Mouse (Mus musculus) heart, adult 2 months (tissue): ENCODE measurements around the gene Fam84b. TPM values are rescaled to one million over a fixed set of nuclear protein-coding genes. Genes with fewer than 3 reads are reported as not detected.
A peak's percentile ranks its signal among the peaks of the same experiment; 100 is the strongest.

Experiments used
- DNase-seq, 2 experiments: peaks; one replicate each; pipeline ENCODE4 v3.0.0; 2021
- H3K27ac ChIP-seq: fragments of 200-600 bp; 2 replicates; pipeline ENCODE4 v1.8.1; 2022
- H3K27me3 ChIP-seq: fragments of 200-500 bp; 2 replicates; pipeline ENCODE4 v1.6.1; 2012; ENCODE audit warnings: mild to moderate bottlenecking, low read length, inconsistent platforms, mixed read lengths; ENCODE audit not compliant: control insufficient read depth, insufficient read depth
- H3K36me3 ChIP-seq: fragments of 200-500 bp; 2 replicates; pipeline ENCODE4 v1.6.1; 2012; ENCODE audit warnings: low read length, inconsistent platforms; ENCODE audit not compliant: control insufficient read depth, insufficient read depth
- H3K4me1 ChIP-seq: fragments of 200-500 bp; 2 replicates; pipeline ENCODE4 v1.6.1; 2011; ENCODE audit warnings: low read length; ENCODE audit not compliant: control insufficient read depth, insufficient read depth
- H3K4me3 ChIP-seq: fragments of 200-600 bp; 2 replicates; pipeline ENCODE4 v1.8.1; 2022
- H3K79me2 ChIP-seq: fragments of 200-500 bp; replicated peaks from 2 replicates; pipeline ENCODE4 v1.6.1; 2012; ENCODE audit warnings: mild to moderate bottlenecking, inconsistent platforms, low read length, moderate library complexity, mixed read lengths; ENCODE audit not compliant: control insufficient read depth, insufficient read depth
- H3K9ac ChIP-seq: fragments of 200-500 bp; 2 replicates; pipeline ENCODE4 v1.6.1; 2012; ENCODE audit warnings: low read depth, mild to moderate bottlenecking, control low read depth, inconsistent platforms, low read length, mixed read lengths
- CTCF ChIP-seq: fragments of 200-600 bp; IDR thresholded peaks from 2 replicates; pipeline ENCODE4 v1.8.1; 2022; ENCODE audit warnings: antibody characterized with exemption, mild to moderate bottlenecking, moderate library complexity
- EP300 ChIP-seq: fragments of 200-500 bp; IDR thresholded peaks from 2 replicates; pipeline ENCODE4 v1.6.1; 2011; ENCODE audit warnings: low read depth, low read length, control low read depth; ENCODE audit not compliant: insufficient read depth
- POLR2A ChIP-seq: fragments of 200-500 bp; IDR thresholded peaks from 2 replicates; pipeline ENCODE4 v1.6.1; 2011; ENCODE audit warnings: mild to moderate bottlenecking, low read depth, low read length, control low read depth; ENCODE audit not compliant: insufficient read depth
- WGBS: fragments of 180-500 bp; shearing (Covaris S2); methylation state at CpG from one replicate; pipeline ENCODE4 v1.1.7; 2018; 5-methylcytosine and 5-hydroxymethylcytosine counted together
- intact Hi-C: fragments of 180-260 bp; cut with DNase I; formaldehyde crosslinking; loops from one replicate; pipeline ENCODE4 v1.15.1; 2025
- polyA plus RNA-seq: library from polyadenylated mRNA; depleted of rRNA; stranded (reverse); fragments of >200 nt; gene quantifications from 2 replicates; pipeline ENCODE4 v1.2.3, GENCODE M21; 2012
- total RNA-seq, 2 experiments: library from RNA; stranded (reverse); gene quantifications; 2 replicates each; pipeline ENCODE4 v1.2.3; 2021

The Fam84b gene
- total and polyA plus RNA-seq, 3 experiments = 3.9 to 6.6 (median 4.7) TPM

DNA sequence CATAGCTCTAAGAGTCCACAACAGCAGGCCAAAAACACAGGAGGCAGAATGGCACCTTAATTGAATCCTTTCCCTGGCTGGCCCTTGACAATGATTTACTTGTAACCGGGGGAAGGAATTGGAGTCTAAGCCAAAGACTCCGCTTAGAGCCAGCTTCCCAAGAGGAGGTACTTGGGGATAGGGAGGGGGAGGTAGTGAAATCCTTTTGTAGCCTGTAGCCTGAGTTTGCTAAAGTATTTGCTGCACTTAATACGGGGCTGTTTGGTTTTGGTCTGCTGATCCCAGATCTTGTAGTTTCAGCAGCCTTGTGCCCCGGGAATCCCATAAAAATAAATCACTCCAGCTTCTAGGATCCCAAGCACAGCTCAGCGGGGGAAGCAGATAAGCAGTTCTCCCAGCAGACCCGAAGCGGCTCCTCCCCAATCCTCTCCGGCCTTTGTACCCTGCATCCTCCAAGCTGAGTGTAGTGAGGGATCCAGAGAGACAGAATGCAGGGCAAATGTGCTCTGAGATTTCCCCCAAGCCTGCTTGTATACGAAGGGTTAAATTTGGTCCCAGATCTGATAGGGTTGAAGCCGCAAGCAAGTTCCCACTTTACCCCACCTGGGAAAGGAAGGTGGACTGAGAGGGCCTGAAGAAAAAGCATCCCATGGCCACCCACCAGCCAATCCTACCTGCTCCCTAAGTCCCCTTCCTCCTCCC, 31.3 kb downstream of the Fam84b start:
- H3K79me2 ChIP-seq = no peaks in the 10 kb centered on the region
- no peaks in the 10 kb centered on the region for H3K27me3 ChIP-seq
- 27% methylated on average over 10 of the region's 10 CpGs for WGBS
- intact Hi-C loops = loop anchor here (5.0 to 10.0 kb wide), 2 partner anchors 70 to 273 kb away; no protein-coding TSS in a partner anchor
- DNase-seq = peak; percentile 32 to 48
- TF ChIP-seq EP300 (no peak), POLR2A (no peak), CTCF (no peak)
- H3K27ac ChIP-seq = peak overlapping the region; percentile 93
- H3K9ac ChIP-seq = peak overlapping the region; percentile 92
- H3K4me1 ChIP-seq = peaks cover 1% of the 10 kb centered on the region; the same call in 1 of the 2 replicates
- H3K4me3 ChIP-seq = peak overlapping the region; percentile 80
- H3K36me3 ChIP-seq = peaks cover 6% of the 10 kb centered on the region; the same call in 1 of the 2 replicates

DNA sequence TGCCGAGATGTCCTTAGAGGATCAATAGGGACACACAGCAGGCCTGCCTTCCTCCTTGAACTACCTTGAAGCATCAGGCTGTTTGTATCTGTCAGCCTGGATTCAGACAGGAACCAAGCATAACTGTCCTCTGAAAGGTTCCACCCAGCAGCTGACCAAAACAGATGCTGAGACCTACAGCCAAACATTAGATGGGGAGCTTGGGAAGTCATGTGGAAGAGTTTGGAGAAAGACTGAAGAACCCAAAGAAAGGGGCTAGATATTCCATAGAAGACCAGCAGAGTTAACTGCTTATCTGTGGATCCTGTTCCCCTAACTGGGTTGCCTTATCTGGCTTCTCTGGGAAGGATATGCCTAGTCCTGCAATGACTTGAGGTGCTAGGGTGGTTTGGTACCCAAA, 35.1 kb downstream of the Fam84b start:
- Histone ChIP-seq H3K27me3 (no peaks in the 10 kb centered on the region), H3K4me1 (peaks cover 1% of the 10 kb centered on the region; the same call in 1 of the 2 replicates), H3K9ac (no peak overlapping the region), H3K79me2 (no peaks in the 10 kb centered on the region), H3K4me3 (no peak overlapping the region), H3K36me3 (peaks cover 6% of the 10 kb centered on the region; the same call in 1 of the 2 replicates), H3K27ac (no peak overlapping the region)
- DNase-seq = no peak
- intact Hi-C loops = no loop called here
- 92% methylated on average over 1 of the region's 1 CpGs for WGBS
- TF ChIP-seq POLR2A (no peak), CTCF (no peak), EP300 (no peak)

DNA sequence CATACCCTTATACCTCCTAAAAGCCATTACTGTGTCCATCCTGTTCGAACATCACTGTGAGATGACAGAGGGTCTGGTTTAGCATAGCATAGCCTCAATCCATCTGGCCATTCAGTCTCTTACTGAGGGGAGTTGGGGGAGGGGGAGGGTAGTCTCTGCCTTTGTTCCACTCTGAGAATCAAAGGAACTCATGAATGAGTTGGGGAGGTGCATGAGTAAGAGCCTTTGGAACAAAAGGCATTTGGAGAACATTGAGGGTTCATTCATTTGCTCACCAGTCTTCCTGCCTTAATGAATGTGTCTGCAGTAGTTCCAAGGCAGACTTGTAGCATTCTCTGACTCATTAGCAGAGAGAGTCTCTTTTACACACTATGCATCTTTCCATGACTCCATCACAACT, 37.1 kb downstream of the Fam84b start:
- peaks cover 4% of the 10 kb centered on the region; the same call in 1 of the 2 replicates for H3K36me3 ChIP-seq
- DNase-seq = no peak
- no peak overlapping the region for H3K27ac ChIP-seq
- no peak overlapping the region for H3K4me3 ChIP-seq
- peaks cover 1% of the 10 kb centered on the region; the same call in 1 of the 2 replicates for H3K4me1 ChIP-seq
- intact Hi-C loops = no loop called here
- H3K9ac ChIP-seq = no peak overlapping the region
- TF ChIP-seq EP300 (no peak), POLR2A (no peak), CTCF (no peak)
- WGBS = 83% methylated on average over 1 of the region's 1 CpGs
- H3K27me3 ChIP-seq = no peaks in the 10 kb centered on the region; the same call in 1 of the 2 replicates
- no peaks in the 10 kb centered on the region for H3K79me2 ChIP-seq

DNA sequence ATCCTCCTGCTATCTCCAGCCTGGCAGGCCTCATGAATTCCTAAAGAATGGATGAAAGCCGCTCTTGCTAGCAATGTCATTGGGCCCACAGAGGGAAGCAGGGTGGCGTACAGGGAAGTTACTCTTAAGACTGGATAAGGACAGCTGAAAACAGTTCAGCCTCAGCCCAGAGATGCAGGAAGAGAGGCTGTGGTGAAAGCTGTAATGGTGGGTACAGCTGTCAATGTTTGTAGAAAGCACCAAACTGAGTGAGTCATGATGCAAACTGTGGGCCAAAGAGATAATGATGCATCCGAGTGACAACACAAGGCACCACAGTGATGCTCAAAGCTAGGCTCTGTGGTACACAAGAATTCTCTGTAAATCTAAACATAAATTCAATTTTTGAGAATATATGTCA, 39.0 kb downstream of the Fam84b start:
- Histone ChIP-seq H3K4me1 (no peaks in the 10 kb centered on the region), H3K27me3 (no peaks in the 10 kb centered on the region; the same call in 1 of the 2 replicates), H3K79me2 (no peaks in the 10 kb centered on the region), H3K9ac (no peak overlapping the region), H3K36me3 (no peaks in the 10 kb centered on the region), H3K4me3 (no peak overlapping the region), H3K27ac (no peak overlapping the region)
- 74% methylated on average over 3 of the region's 3 CpGs for WGBS
- TF ChIP-seq POLR2A = no peak
- no peak for TF ChIP-seq EP300
- TF ChIP-seq CTCF = no peak
- DNase-seq = no peak
- intact Hi-C loops = no loop called here

DNA sequence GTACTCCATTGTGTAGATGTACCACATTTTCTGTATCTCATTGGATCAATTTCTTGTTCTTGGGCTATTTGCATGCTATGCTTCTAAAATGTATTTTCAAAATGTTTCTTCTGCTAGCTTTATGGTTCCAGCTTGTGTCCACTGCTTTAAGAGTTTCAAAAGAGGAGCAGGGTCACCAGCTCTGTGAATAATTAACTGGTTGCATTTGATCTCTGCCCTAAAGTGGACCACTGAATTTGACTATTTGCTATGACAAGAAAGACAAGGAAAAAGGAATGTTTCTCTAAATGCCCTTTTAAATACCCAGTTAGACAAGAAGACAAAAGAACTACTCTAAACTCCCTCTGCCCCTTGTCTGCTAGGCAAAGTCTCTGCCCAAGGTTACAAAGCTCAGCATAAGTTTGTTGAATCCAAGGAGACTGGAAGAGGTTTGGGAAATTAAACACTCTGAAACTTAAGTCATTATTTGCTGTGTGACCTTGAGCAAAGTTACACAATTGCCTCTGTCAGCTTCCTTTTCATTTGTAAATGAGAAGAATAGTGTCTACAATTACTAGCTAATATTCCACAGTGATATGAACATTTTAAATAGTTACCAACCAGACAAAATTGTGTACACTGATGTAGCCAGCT, 60.4 kb downstream of the Fam84b start:
- no peak for DNase-seq
- H3K79me2 ChIP-seq = no peaks in the 10 kb centered on the region
- TF ChIP-seq EP300 = no peak
- TF ChIP-seq CTCF = no peak
- TF ChIP-seq POLR2A = no peak
- no peak overlapping the region for H3K4me3 ChIP-seq
- no peak overlapping the region for H3K9ac ChIP-seq
- intact Hi-C loops = no loop called here
- H3K36me3 ChIP-seq = no peaks in the 10 kb centered on the region
- no peaks in the 10 kb centered on the region for H3K4me1 ChIP-seq
- H3K27me3 ChIP-seq = no peaks in the 10 kb centered on the region
- H3K27ac ChIP-seq = no peak overlapping the region

DNA sequence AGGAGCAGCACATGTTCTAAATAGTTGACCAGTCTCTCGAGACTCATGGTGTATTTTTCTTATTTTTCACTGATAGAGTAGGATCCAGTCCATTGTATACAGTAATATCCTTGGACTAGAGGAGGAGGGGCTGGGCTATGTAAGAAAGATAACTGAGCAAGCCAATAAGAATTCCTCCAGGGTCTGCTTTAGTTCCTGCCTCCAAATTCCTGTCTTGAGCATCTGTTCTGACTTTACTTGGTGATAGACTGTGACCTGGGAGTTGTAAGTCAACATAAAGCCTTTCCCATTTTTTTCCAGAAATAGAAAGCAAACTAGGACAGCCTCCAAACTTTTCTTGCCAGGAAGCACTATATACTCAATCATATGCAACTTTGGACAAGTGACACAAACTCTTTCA, 64.5 kb downstream of the Fam84b start:
- intact Hi-C loops = no loop called here
- Histone ChIP-seq H3K79me2 (no peaks in the 10 kb centered on the region), H3K9ac (no peak overlapping the region), H3K27ac (no peak overlapping the region), H3K4me1 (no peaks in the 10 kb centered on the region), H3K4me3 (no peak overlapping the region), H3K27me3 (no peaks in the 10 kb centered on the region), H3K36me3 (no peaks in the 10 kb centered on the region)
- WGBS = 62% methylated on average over 1 of the region's 1 CpGs
- no peak for DNase-seq
- no peak for TF ChIP-seq EP300
- no peak for TF ChIP-seq CTCF
- no peak for TF ChIP-seq POLR2A
